Mouse (Mus musculus) intestine, embryonic 14.5 days (tissue): ENCODE measurements at regions not wholly inside any gene's neighbourhood (a gene's known extent, or its start where the extent isn't known, plus 50 kb on each side); places are given as distances from the start of the nearest gene placed in this dataset.

Experiments used
- ATAC-seq: fragments of 200-750 bp; cut with Nextera tagmentation; replicated peaks from 2 replicates; pipeline ENCODE4 v1.8.0; 2017; ENCODE audit warnings: low read depth, moderate number of reproducible peaks, moderate TSS enrichment, moderate library complexity; ENCODE audit not compliant: low FRiP score, low TSS enrichment
- DNase-seq: peaks from one replicate; pipeline ENCODE4 v3.0.0-alpha.2; 2018; ENCODE audit warnings: low spot score
- H3K27ac ChIP-seq: fragments of 300-500 bp; sonication (generic); 2 replicates; pipeline ENCODE4 v1.5.1; 2014; ENCODE audit warnings: low read depth, mild to moderate bottlenecking, control low read depth
- H3K27me3 ChIP-seq: fragments of 300-500 bp; sonication (generic); replicated peaks from 2 replicates; pipeline ENCODE4 v1.6.1; 2014; ENCODE audit warnings: low read length, control low read depth; ENCODE audit not compliant: control insufficient read depth, insufficient read depth
- H3K36me3 ChIP-seq: fragments of 300-500 bp; sonication (generic); 2 replicates; pipeline ENCODE4 v1.6.1; 2014; ENCODE audit warnings: low read length, control low read depth; ENCODE audit not compliant: control insufficient read depth, insufficient read depth
- H3K4me1 ChIP-seq: fragments of 300-500 bp; sonication (generic); replicated peaks from 2 replicates; pipeline ENCODE4 v1.6.1; 2014; ENCODE audit warnings: low read length, control low read depth, mixed read lengths; ENCODE audit not compliant: control insufficient read depth, insufficient read depth
- H3K4me2 ChIP-seq: fragments of 300-500 bp; sonication (generic); 2 replicates; pipeline ENCODE4 v1.6.1; 2014; ENCODE audit warnings: low read length
- H3K4me3 ChIP-seq: fragments of 300-500 bp; sonication (generic); 2 replicates; pipeline ENCODE4 v1.5.1; 2014; ENCODE audit warnings: low read depth, low read length, control low read depth, mixed read lengths
- H3K9ac ChIP-seq: fragments of 300-500 bp; sonication (generic); 2 replicates; pipeline ENCODE4 v1.6.1; 2014; ENCODE audit warnings: mild to moderate bottlenecking, low read length
- H3K9me3 ChIP-seq: fragments of 300-500 bp; sonication (generic); 2 replicates; pipeline ENCODE4 v1.6.1; 2016; ENCODE audit warnings: low read length, control low read depth; ENCODE audit not compliant: control insufficient read depth
- WGBS: fragments of 180-500 bp; shearing (Covaris S2); extraction: QIAGEN DNeasy Blood & Tissue Kit; methylation state at CpG from one replicate; pipeline ENCODE4 v1.1.7; 2014; 5-methylcytosine and 5-hydroxymethylcytosine counted together

DNA sequence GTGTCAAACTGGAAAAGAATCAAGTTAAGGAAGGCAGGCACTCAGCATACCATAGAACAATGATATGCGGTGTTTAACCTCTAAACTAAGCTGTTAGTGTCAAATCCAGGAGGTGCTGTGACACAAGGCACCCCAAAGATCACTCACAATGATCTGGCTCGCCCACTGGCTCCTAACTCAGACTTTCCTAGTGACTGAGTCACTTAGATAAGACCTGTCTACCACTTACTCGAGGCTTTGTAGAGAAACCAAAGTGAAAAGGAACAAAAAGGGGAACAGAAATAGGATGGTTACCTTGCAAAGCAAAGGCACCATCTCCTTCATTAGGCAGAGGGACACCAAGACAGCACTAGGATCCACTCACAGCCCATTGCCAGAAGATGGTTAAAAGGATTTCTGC lies 115.7 kb downstream of the Pdgfra start:
- 0 out of 2 replicates have a peak, but pooled peaks cover 3% of the 10 kb centered on the region for H3K9me3 ChIP-seq
- no peak overlapping the region for H3K4me2 ChIP-seq
- H3K9ac ChIP-seq: no peak overlapping the region
- no peak overlapping the region for H3K27ac ChIP-seq
- no peak overlapping the region for H3K4me3 ChIP-seq
- H3K27me3 ChIP-seq: no peaks in the 10 kb centered on the region
- no peak for ATAC-seq
- H3K4me1 ChIP-seq: no peaks in the 10 kb centered on the region
- no peaks in the 10 kb centered on the region for H3K36me3 ChIP-seq
- no peak for DNase-seq
- 83% methylated on average over 3 of the region's 3 CpGs for WGBS

DNA sequence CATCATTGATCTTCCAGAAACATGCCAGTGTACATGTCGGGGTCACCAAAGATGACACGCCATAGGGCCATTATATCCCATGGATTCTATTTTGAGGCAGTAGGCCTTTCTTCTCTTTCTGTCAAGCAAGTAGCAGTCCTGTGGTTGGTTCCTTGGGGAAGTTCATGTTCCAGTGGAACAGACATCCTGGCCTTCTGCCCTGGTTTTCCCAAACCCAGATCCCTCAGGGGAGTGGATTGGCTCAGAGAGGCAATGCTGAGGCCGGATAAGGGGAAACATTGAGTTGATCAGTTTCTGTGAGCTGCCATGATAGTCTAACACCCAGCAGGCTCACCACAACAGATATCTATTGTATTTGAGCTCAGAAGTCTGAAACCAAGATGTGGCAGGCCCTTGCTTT lies 125.9 kb downstream of the Pdgfra start:
- H3K27ac ChIP-seq: no peak overlapping the region
- no peaks in the 10 kb centered on the region for H3K9me3 ChIP-seq
- no peak overlapping the region for H3K9ac ChIP-seq
- 96% methylated on average over 3 of the region's 3 CpGs for WGBS
- ATAC-seq (no peak), DNase-seq (no peak)
- H3K4me2 ChIP-seq: no peak overlapping the region
- H3K27me3 ChIP-seq: no peaks in the 10 kb centered on the region
- H3K4me3 ChIP-seq: no peak overlapping the region
- H3K4me1 ChIP-seq: no peaks in the 10 kb centered on the region; the same call in 1 of the 2 replicates
- no peaks in the 10 kb centered on the region for H3K36me3 ChIP-seq

DNA sequence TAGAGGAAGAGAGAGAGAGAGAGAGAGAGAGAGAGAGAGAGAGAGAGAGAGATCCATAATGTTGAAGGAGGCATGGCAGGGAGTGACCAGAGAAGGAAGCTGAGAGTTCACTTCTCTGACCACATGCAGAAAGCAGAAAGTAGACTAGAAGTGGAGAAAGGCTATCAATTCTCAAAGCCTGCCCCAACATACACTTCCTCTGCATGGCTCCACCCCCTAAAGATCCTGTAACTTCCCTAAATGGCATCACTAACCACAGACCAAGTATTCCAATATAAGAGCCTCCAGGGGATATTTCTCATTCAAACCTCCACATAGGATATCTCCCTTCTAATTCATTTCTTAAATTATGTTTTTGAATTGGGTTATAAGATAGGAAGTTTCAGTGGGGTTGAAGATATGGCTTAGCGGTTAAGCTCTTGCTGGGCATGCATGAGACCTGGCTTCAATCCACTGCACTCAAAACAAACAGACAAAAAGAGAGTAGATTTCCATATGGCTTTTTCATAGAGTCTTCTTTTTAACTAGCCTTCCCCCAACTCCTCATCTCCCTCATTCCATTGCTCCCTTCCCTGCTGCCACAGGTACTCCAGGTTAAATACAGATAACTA lies 127.6 kb downstream of the Pdgfra start:
- Histone ChIP-seq H3K4me1 (no peaks in the 10 kb centered on the region; the same call in 1 of the 2 replicates), H3K4me2 (no peak overlapping the region), H3K27ac (no peak overlapping the region), H3K9me3 (no peaks in the 10 kb centered on the region), H3K4me3 (no peak overlapping the region), H3K27me3 (no peaks in the 10 kb centered on the region), H3K9ac (no peak overlapping the region), H3K36me3 (no peaks in the 10 kb centered on the region)
- DNase-seq: no peak
- WGBS: 89% methylated on average over 1 of the region's 1 CpGs
- no peak for ATAC-seq

DNA sequence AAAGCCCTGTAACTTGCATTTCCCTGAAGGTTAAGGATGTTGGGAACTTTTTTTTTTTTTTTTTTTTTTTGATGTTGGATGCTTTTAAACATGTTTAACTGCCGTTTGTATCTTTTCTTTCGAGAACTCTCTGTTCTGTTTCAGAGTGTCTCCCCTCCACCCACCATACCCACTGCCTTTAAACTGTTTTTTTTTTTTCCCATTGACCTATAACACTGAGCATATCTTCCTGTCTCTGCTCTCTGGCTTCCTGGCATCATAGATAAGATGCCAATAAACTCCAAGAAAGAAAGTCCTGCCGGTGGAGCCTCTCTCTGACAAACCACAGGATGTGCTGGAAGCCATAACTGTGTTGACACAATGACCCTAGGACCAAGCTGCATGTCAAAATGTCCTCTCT lies 128.6 kb downstream of the Pdgfra start:
- no peaks in the 10 kb centered on the region for H3K36me3 ChIP-seq
- H3K9ac ChIP-seq: no peak overlapping the region
- no peak overlapping the region for H3K27ac ChIP-seq
- H3K4me3 ChIP-seq: no peak overlapping the region
- no peaks in the 10 kb centered on the region for H3K27me3 ChIP-seq
- H3K4me1 ChIP-seq: no peaks in the 10 kb centered on the region; the same call in 1 of the 2 replicates
- ATAC-seq (no peak), DNase-seq (no peak)
- 51% methylated on average over 3 of the region's 3 CpGs for WGBS
- no peak overlapping the region for H3K4me2 ChIP-seq
- H3K9me3 ChIP-seq: no peaks in the 10 kb centered on the region

DNA sequence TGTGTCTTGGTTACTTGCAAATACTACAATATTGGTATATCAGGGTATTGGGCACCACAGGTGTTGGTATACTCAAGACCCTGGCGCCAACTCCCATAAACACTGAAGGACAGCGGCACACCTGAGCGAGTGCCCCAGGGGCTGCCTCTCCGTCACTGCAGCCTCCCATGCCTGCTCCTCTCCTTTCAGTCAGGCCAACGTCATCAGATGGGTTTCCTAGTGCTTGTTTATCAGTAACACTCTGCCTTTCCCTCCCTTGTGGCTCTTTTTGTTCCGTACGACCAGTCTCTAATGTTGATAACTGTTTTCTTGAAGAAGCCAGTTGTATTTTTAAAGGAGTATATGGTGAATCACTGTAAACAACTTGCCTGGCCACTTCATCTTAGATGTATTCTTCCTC lies 129.4 kb downstream of the Pdgfra start:
- H3K27me3 ChIP-seq: no peaks in the 10 kb centered on the region
- no peaks in the 10 kb centered on the region for H3K36me3 ChIP-seq
- no peaks in the 10 kb centered on the region for H3K9me3 ChIP-seq
- no peak for ATAC-seq
- no peak overlapping the region for H3K4me3 ChIP-seq
- no peak overlapping the region for H3K27ac ChIP-seq
- WGBS: 84% methylated on average over 7 of the region's 7 CpGs
- no peak overlapping the region for H3K4me2 ChIP-seq
- H3K9ac ChIP-seq: no peak overlapping the region
- DNase-seq: no peak
- no peaks in the 10 kb centered on the region; the same call in 1 of the 2 replicates for H3K4me1 ChIP-seq

DNA sequence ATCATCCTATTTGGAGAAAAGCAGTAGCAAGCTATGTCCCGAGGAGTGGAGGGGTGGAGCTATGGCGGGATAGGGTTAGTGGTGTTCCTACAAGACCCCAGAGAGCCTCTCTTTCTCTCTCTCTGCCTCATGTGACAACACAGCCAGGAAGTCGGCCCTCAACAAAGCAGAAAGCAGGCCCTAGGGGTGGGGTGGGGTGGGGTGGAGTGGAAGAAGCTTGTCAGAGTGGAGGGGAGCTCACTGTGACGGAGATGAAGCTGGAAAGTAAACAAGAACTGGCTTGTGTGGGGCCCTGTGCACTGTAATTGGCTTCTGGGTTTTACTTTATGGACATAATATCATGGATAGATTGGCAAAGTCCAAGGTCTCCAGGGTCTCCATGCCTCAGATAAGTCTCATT lies 130.5 kb downstream of the Pdgfra start:
- H3K9me3 ChIP-seq: no peaks in the 10 kb centered on the region
- no peak overlapping the region for H3K4me3 ChIP-seq
- no peak for DNase-seq
- H3K36me3 ChIP-seq: no peaks in the 10 kb centered on the region
- WGBS: 29% methylated on average over 4 of the region's 4 CpGs
- H3K4me2 ChIP-seq: no peak overlapping the region
- H3K4me1 ChIP-seq: no peaks in the 10 kb centered on the region; the same call in 1 of the 2 replicates
- H3K9ac ChIP-seq: no peak overlapping the region
- ATAC-seq: no peak; the same call in 1 of the 2 replicates
- H3K27me3 ChIP-seq: no peaks in the 10 kb centered on the region
- no peak overlapping the region for H3K27ac ChIP-seq

DNA sequence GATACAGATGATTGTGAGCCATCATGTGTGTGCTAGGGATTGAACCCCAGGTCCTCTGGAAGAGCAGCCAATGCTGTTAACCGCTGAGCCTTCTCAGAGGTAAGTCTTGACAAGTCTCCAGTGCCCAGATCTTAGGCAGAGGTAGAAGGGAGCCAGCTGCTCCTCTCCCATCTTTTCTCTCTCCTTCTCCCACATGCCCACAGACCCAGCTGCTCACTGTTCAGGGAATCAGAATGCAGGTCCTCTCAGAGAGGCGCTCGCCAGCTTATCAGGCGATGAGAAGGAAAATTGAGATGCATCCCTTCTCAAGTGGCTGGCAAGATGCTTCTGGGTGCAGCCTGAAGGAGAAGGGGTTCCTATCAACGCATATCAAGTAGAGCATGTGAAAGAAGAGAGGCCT lies 131.7 kb downstream of the Pdgfra start:
- Histone ChIP-seq H3K27ac (no peak overlapping the region), H3K9ac (no peak overlapping the region), H3K27me3 (no peaks in the 10 kb centered on the region), H3K4me3 (no peak overlapping the region), H3K9me3 (no peaks in the 10 kb centered on the region), H3K36me3 (no peaks in the 10 kb centered on the region), H3K4me2 (no peak overlapping the region), H3K4me1 (peaks cover 3% of the 10 kb centered on the region; the same call in 1 of the 2 replicates)
- WGBS: 82% methylated on average over 5 of the region's 5 CpGs
- ATAC-seq: no peak
- DNase-seq: no peak

DNA sequence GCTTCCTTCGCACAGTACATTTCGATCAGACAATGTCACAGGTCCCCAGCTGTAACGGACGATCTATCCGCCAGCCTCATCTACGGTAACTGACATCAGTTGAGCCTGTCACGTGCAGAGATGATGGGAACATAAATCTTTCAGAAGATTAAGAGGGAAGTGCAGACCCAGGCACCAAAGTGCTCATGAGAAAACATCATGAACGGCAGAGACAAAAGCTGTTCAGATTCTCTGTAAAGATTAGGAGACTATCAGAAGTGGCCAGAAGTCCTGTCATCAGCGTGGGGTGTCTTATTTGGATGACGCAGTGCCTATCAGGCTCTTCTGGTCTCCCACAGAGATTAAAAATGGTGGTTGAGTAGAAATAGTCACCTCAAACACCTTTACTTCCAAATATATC lies 133.9 kb downstream of the Pdgfra start:
- H3K4me3 ChIP-seq: no peak overlapping the region
- H3K4me2 ChIP-seq: no peak overlapping the region
- H3K4me1 ChIP-seq: peaks cover 5% of the 10 kb centered on the region; the same call in 1 of the 2 replicates
- 71% methylated on average over 10 of the region's 10 CpGs for WGBS
- H3K27me3 ChIP-seq: no peaks in the 10 kb centered on the region
- ATAC-seq (no peak), DNase-seq (no peak)
- H3K36me3 ChIP-seq: no peaks in the 10 kb centered on the region
- no peak overlapping the region for H3K9ac ChIP-seq
- no peaks in the 10 kb centered on the region for H3K9me3 ChIP-seq
- no peak overlapping the region for H3K27ac ChIP-seq

DNA sequence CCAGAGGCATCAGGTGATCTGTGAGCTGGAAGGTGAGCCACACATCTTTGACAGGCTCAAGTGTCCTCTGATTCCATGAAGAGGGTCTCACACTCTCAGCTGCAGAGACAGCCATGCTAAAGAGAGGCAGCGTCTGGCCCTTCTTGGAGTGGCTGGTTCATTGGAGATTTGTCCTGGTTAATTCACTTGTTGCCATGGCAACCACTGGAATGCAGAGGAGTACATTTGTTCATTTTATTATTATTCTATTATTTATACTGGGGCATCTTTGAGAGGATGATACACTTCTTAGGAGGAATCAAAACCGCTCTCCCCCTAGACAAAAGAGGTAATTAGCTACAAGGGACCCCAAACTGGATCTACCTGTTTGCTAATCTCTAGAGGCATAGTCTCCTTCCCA lies 143.6 kb downstream of the Pdgfra start:
- no peak overlapping the region for H3K4me3 ChIP-seq
- no peaks in the 10 kb centered on the region for H3K36me3 ChIP-seq
- ATAC-seq (no peak), DNase-seq (no peak)
- H3K27ac ChIP-seq: no peak overlapping the region
- H3K9me3 ChIP-seq: no peaks in the 10 kb centered on the region
- WGBS: 71% methylated on average over 2 of the region's 2 CpGs
- no peaks in the 10 kb centered on the region for H3K27me3 ChIP-seq
- H3K4me1 ChIP-seq: no peaks in the 10 kb centered on the region
- no peak overlapping the region for H3K9ac ChIP-seq
- H3K4me2 ChIP-seq: no peak overlapping the region
